Mouse (Mus musculus) cerebellum, postnatal 36 days (tissue): ENCODE data around the gene Hist1h3c.
"Not testable (repeated sequence)": the region's sequence is repeated elsewhere in the genome, so short reads cannot be mapped to it uniquely, and the experiment has no call there.

Source experiments
- DNase-seq, 2 experiments: peaks; one replicate each; pipeline ENCODE4 v3.0.0; 2021 to 2022; ENCODE audit warnings: mixed read lengths in 2 of 2

Hist1h3c gene

GRCm38 (mm10) chr13:23739069-23739921 lies 6.1 kb downstream of the Hist1h3c start:
- peak; percentile 84 to 86 for DNase-seq

DNA sequence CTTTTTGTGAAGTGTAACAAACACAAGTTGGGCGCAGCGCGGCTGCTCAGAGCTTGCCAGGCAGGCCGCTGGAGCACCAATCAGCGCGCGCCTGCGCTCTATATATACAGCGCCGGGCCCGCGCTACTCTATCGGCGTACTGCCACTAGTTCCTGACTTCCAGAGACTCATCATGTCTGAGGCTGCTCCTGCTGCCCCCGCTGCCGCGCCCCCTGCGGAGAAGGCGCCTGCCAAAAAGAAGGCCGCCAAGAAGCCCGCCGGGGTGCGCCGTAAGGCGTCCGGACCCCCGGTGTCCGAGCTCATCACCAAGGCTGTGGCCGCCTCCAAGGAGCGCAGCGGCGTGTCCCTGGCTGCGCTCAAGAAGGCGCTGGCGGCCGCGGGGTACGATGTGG lies 6.7 kb downstream of the Hist1h3c start, which contains the start of gene Hist1h1c:
Gene Hist1h1c, plus strand, starts transcription at position 132 of the 392 bp plus-strand sequence.
- DNase-seq, result peak; percentile 75 to 77

GRCm38 (mm10) chr13:23738041-23738440 lies 7.4 kb downstream of the Hist1h3c start:
- DNase-seq, result no peak

DNA sequence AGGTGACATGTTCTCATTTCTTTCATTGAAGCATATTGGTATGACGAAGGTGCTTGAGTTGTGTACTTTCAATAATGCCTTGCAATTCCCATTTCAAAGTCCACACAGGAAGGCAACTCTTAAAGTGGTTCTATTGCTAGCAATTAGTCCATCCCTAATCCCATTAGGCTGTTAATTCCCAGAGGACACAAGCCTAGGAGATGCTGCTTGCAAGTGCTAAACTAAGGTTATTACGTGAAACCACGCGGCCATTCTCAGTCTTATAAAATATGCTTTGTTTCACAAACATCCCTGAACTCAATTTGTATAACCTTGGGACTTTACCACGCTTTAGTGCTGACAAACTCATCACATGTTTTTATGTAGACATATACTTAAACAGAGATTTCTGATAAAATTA lies 8.3 kb downstream of the Hist1h3c start:
- DNase-seq, result no peak

DNA sequence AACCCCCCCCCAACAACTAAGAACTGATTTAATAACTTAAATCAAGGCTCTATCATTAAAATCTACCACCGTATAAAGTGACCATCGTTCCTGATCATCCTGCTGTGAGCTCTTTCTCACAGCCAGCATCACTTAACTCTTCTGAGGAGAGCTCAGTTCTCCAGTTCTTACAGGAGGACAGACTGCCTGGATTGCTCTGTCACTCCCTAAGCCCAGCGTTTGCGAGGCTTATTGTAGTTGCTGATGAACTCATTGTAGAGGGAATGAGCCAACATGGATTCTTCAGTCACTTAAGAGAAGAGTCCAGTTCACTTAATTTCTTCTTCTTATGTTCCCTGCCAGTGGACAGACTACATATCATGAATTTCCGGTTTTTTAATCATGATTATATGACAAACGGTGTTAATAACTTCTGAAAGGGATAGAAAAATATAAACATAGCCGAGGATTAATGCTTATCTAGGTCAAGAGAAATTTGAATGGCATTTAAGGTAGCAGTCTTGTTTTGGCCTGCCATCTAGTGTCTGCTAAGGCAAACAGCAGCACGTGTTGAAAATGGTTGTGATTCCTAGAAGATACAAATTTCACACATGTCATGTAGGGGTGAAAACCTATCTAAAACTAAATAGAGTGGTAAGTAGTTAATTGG lies 13.1 kb downstream of the Hist1h3c start:
- no peak for DNase-seq

DNA sequence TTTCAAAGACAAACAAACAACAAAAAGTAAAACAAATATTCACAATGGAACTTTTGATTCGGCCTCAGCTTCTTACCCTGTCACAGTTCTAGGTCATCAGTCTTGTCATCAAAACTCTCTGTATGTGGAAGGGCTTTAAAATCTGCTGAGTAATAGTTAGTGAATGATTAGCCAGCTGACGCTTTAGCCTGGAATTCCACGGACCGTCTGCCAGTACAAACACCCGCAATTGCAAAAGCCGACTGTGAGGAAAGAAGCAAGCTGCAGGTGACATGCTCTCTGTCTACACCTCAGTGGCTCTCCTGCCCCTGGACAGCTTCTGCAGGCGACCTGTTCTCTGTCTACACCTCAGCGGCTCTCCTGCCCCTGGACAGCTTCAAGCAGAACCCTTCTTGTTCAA lies 14.9 kb downstream of the Hist1h3c start:
- no peak for DNase-seq

DNA sequence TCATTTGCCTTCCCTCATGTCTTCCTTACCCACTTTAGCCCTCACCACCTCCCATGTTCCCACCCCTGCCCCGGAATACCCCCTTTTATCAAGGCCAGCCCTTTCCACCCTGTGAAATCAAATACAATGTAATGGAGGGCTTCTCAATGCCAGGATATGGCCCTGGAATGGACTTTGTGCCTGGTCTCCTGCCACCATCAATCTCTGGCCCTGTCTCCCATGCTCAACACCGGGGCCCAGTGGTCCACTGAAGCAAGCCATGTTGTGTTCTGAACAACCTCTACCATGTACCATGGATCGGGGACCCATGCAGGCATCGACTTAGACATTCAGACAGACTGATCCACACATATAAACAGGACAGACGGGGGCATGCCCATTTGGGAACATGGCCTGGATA lies 15.7 kb downstream of the Hist1h3c start:
- DNase-seq, result no peak

- no peak for DNase-seq
Observed at GRCm38 (mm10) chr13:23729192-23729525, 16.2 kb downstream of the Hist1h3c start.

GRCm38 (mm10) chr13:23728472-23729191 lies 16.8 kb downstream of the Hist1h3c start:
- no peak for DNase-seq

- DNase-seq, result no peak
Observed at GRCm38 (mm10) chr13:23725213-23725612, 20.2 kb downstream of the Hist1h3c start.

DNA sequence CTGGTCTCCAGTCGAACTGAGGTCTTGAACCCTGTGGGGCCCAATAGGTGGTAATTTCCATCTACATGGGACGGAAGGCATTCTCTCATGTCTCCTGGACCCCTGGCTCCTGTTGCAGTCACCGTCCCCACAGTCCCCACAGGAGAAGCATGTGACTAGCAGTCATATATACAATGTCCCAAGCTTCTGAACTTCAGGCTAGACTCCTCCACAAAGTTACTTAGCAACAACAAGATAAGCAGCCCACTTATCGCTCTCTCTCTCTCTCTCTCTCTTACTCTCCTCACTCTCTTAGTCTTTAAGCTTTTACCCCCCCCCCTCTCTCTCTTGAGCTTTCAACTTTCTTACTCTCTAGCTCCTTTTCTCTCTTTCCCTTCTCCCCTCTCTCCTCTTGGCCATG lies 21.2 kb downstream of the Hist1h3c start:
- DNase-seq, result no peak

GRCm38 (mm10) chr13:23717593-23718245 lies 27.7 kb downstream of the Hist1h3c start:
- not testable (repeated sequence) for DNase-seq

DNA sequence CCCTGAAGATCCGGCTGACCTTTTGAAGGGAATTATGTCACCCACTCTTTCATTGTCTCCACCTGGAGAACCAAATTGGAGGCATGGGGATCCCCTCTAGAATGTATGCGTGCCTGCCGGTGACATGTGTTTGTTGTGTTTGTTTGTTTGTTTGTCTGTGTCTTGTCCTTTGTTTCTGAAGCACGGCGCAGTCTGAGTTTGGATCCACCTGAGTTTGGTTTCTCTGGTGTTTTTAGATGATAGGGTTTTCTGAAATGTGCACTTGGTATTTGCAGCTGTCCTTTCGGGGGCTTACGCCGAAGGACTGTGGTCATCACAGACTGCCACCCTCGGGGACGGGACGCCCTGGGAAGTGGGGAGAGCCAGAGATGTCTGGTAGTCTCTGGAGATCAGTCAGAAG lies 28.2 kb downstream of the Hist1h3c start:
- no peak for DNase-seq

GRCm38 (mm10) chr13:23716261-23717042 lies 28.9 kb downstream of the Hist1h3c start:
- DNase-seq, result no peak

DNA sequence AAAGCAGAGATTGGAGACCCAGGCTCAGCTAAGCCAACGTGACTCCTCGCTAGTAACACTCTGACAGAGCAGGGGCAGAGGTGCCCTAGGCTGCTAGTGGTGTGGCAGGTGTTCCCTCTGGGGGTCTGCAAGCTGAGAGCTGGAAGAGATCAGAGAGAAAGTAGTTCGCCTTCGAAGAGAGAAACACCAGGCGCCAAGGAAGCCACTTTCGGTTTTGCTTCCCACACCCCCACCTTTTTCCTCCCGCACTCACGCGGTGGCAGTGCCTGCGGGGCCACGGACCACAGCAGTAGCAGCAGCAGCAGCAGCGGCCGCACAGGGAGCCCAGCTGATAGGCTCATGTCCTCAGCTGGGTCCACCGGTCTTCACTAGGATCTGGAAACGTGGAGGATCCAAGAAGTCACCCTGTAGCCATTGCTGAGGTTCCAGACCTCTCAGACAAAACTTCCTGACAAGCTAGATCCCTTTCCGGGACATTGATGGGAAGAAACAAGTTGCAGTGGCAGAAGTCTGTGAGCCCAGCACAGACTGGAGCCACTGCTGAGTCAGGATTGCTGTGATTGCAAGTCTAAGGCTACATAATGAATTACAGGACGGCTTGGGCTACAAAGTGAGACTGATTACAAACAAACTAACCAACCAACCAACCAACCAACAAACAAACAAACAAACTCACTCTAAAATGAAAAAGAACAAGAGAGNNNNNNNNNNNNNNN lies 34.9 kb downstream of the Hist1h3c start, which contains the start of gene Hfe:
Gene Hfe, minus strand, starts transcription at position 481 of the 716 bp plus-strand sequence.
- DNase-seq, result no peak

DNA sequence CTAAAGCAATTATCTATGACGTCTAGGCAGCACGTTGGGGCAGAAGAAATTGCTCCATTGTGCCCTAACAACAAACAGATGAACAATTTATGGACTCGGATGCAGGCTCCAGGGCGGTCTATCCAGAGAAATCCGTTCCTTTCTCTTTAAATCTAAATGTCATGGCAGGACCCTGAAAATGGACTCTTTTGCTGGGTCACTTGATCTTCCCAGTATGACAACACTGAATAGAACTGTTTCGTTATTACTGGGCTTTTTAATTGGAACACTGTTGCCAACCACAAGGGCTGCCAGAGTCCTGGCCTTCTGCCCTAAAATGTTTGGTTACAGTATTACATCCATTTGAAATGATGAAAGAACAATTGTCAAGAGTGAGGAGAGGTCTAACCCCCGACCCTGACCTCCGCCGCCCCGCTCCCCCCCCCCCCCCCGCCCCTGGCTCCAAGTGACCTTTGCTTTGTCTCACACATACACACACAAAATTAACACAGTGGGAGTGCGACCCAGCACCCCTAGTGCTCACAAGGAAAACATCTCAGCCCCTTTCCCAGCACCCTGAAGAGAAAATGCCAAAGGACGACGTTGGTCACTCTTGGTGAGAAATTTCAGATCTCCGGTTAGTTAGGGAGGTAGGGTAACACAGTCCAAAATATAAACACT lies 35.6 kb downstream of the Hist1h3c start:
- no peak for DNase-seq

DNA sequence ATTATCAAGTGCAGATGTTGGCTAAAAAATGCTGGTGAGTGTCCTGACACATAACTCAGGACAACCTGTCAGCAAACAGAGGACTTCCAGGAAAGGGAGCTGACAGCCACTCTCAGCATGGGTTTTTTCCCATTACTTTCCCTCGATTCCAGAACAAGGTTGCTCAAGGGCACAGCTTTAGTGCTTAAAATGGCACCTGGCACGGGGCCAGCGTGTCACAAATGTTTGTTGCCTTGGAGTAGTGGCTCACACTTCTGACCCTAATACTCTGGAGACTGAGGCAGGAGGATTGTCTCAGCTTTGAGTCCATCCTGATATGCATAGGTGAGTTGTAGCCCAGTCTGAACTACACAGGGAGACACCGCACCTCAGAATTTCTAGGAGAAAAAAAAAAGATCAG lies 36.7 kb downstream of the Hist1h3c start:
- no peak for DNase-seq

GRCm38 (mm10) chr13:23708041-23708440 lies 37.4 kb downstream of the Hist1h3c start:
- DNase-seq, result no peak

GRCm38 (mm10) chr13:23706771-23707170 lies 38.6 kb downstream of the Hist1h3c start:
- DNase-seq, result no peak

DNA sequence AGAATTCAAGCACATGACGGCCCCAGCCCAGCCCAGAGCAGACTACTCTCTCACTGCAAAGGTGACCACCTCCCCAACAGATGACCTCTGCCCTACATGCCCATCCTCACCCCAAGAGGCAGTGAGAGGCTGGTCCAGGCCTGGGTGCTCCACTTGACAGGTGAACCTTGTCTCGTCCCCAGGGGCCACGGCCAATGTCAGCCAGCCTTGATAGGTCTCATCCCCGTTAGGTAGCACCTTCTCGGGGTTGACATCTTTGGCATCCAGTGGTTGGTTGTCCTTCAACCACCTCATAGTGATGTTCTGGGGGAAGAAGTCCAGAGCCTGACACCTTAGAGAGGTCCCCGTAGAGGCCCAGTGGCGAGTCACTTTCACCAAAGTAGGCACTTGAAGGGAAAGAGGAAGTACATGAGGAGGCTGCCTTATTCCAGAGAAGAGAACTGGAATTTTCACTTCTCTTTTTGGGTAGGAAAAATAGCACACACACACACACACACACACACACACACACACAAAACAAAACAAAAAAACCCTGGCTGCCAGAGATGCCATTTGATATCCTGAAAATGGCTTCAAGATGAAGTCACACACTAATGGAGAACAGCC lies 39.5 kb downstream of the Hist1h3c start:
- DNase-seq, result no peak
